Mouse (Mus musculus) B cell, adult (primary cell): ENCODE data around the gene Kars. TPM values are rescaled to one million over a fixed set of nuclear protein-coding genes. Genes with fewer than 3 reads are reported as not detected.

Source experiments
- total RNA-seq: library from RNA; stranded (reverse); gene quantifications from 4 replicates; pipeline ENCODE4 v1.2.4, GENCODE M21; 2023; ENCODE audit not compliant: inconsistent age

Kars gene
- 80.2 to 88.1 TPM (median 84.0 TPM) in 4 replicates for total RNA-seq

GRCm38 (mm10) chr8:112010997-112011815, at the start of gene Kars, which contains the start of gene Terf2ip:
Gene Kars, minus strand, starts transcription at chr8:112011323.
Gene Terf2ip, plus strand, starts transcription at chr8:112011398.

GRCm38 (mm10) chr8:112014936-112015335, 3.8 kb upstream of the Kars start, which contains the start of gene Gm6793:
Gene Gm6793, minus strand, starts transcription at chr8:112015036.

GRCm38 (mm10) chr8:111992013-111992702, 19.0 kb downstream of the Kars start, which contains the start of gene Adat1:
Gene Adat1, minus strand, starts transcription at chr8:111992302.

Other genes with a start within 250 kb of the Kars start
- 42.6 to 54.3 TPM (median 46.9 TPM) in 4 replicates for gene Cfdp1, start 157.0 kb downstream of the Kars start, total RNA-seq
- 3.6 to 4.4 TPM (median 3.9 TPM) in 4 replicates for gene Tmem170, start 134.6 kb downstream of the Kars start, total RNA-seq
- gene Chst5, start 100.9 kb downstream of the Kars start, total RNA-seq: not detected in 4 replicates
- 3.3 to 4.3 TPM (median 3.6 TPM) in 4 replicates for gene Tmem231, start 77.4 kb downstream of the Kars start, total RNA-seq
- gene Gabarapl2, start 70.6 kb downstream of the Kars start, total RNA-seq: 116 to 129 TPM (median 120 TPM) in 4 replicates
- gene Adat1, start 19.0 kb downstream of the Kars start, total RNA-seq: 3.1 to 5.2 TPM (median 4.1 TPM) in 4 replicates
- gene Terf2ip, start 75 bp upstream of the Kars start, total RNA-seq: 13.9 to 15.2 TPM (median 14.6 TPM) in 4 replicates
- gene Gm6793, start 3.7 kb upstream of the Kars start, total RNA-seq: 0.36 TPM in 1 of 4 replicates, not detected in the others